Mouse (Mus musculus) MEL (cell line): ENCODE measurements around the gene Galnt14. TPM values are rescaled to one million over a fixed set of nuclear protein-coding genes. Genes with fewer than 3 reads are reported as not detected.

Source experiments
- DNase-seq: peaks from one replicate; pipeline ENCODE4 v3.0.0; 2011; ENCODE audit warnings: low read depth, low spot score
- H3K27ac ChIP-seq: 2 replicates; pipeline ENCODE4 v1.5.1; 2012; ENCODE audit warnings: low read depth, mild to moderate bottlenecking, control low read depth, low read length, moderate library complexity; ENCODE audit not compliant: control insufficient read depth
- H3K27me3 ChIP-seq, 2 experiments: fragments of 150-350 bp in 1 of 2; sonication (generic) in 1 of 2; 2 replicates each; pipeline ENCODE4 v1.6.1; 2012; ENCODE audit warnings: low read length in 2 of 2, mild to moderate bottlenecking in 2 of 2, improper control_type of control experiment in 1 of 2, moderate library complexity in 1 of 2; ENCODE audit not compliant: insufficient read depth in 2 of 2, control insufficient read depth in 1 of 2
- H3K36me3 ChIP-seq, 2 experiments: 2 replicates each; pipeline ENCODE4 v1.6.1; 2012 to 2014; ENCODE audit warnings: low read length in 2 of 2, improper control_type of control experiment in 1 of 2, inconsistent platforms in 1 of 2, mild to moderate bottlenecking in 1 of 2; ENCODE audit not compliant: insufficient read depth in 2 of 2, control insufficient read depth in 1 of 2
- H3K4me1 ChIP-seq, 2 experiments: fragments of 150-350 bp in 1 of 2; sonication (generic) in 1 of 2; 2 replicates each; pipeline ENCODE4 v1.6.1; 2012; ENCODE audit warnings: low read length in 2 of 2, improper control_type of control experiment in 1 of 2, mild to moderate bottlenecking in 1 of 2; ENCODE audit not compliant: insufficient read depth in 2 of 2, control insufficient read depth in 1 of 2
- H3K4me3 ChIP-seq, 2 experiments: fragments of 150-350 bp in 1 of 2; sonication (generic) in 1 of 2; 2 replicates each; pipeline ENCODE4 v1.5.1; 2012; ENCODE audit warnings: low read depth in 2 of 2, low read length in 2 of 2, mild to moderate bottlenecking in 2 of 2, moderate library complexity in 2 of 2, control low read depth in 1 of 2, improper control_type of control experiment in 1 of 2; ENCODE audit not compliant: control insufficient read depth in 1 of 2, insufficient read depth in 1 of 2
- H3K79me2 ChIP-seq: 2 replicates; pipeline ENCODE4 v1.6.1; 2012; ENCODE audit warnings: mild to moderate bottlenecking, low read length, moderate library complexity; ENCODE audit not compliant: control insufficient read depth, poor library complexity, insufficient read depth
- H3K9ac ChIP-seq: 2 replicates; pipeline ENCODE4 v1.6.1; 2012; ENCODE audit warnings: low read depth, mild to moderate bottlenecking, control low read depth, low read length, moderate library complexity; ENCODE audit not compliant: control insufficient read depth, poor library complexity, severe bottlenecking
- H3K9me3 ChIP-seq: fragments of 150-350 bp; sonication (generic); replicated peaks from 2 replicates; pipeline ENCODE4 v1.6.1; 2012; ENCODE audit warnings: mild to moderate bottlenecking, low read length, improper control_type of control experiment, moderate library complexity; ENCODE audit not compliant: insufficient read depth
- BHLHE40 ChIP-seq: IDR thresholded peaks from 2 replicates; pipeline ENCODE4 v1.6.1; 2012; ENCODE audit warnings: low read depth, mild to moderate bottlenecking, inconsistent platforms, low read length, improper control_type of control experiment, borderline replicate concordance
- CTCF ChIP-seq, 3 experiments: IDR thresholded peaks in 2 of 3; conservative IDR thresholded peaks in 1 of 3; 2 replicates each; pipeline ENCODE4 v1.5.1; 2011 to 2012; ENCODE audit warnings: low read length in 3 of 3, low read depth in 2 of 3, mild to moderate bottlenecking in 2 of 3, improper control_type of control experiment in 1 of 3, inconsistent platforms in 1 of 3, mixed read lengths in 1 of 3, moderate library complexity in 1 of 3; ENCODE audit not compliant: control insufficient read depth in 1 of 3, insufficient read depth in 1 of 3, poor library complexity in 1 of 3, severe bottlenecking in 1 of 3
- E2F4 ChIP-seq: IDR thresholded peaks from 2 replicates; pipeline ENCODE4 v1.6.1; 2011; ENCODE audit warnings: low read depth, low read length, improper control_type of control experiment, borderline replicate concordance
- ELF1 ChIP-seq: IDR thresholded peaks from 2 replicates; pipeline ENCODE4 v1.6.1; 2014; ENCODE audit warnings: low read depth, mild to moderate bottlenecking, inconsistent platforms, low read length, improper control_type of control experiment, moderate library complexity
- ETS1 ChIP-seq: IDR thresholded peaks from 2 replicates; pipeline ENCODE4 v1.6.1; 2012; ENCODE audit warnings: low read depth, mild to moderate bottlenecking, inconsistent platforms, low read length, improper control_type of control experiment, moderate library complexity
- GABPA ChIP-seq: IDR thresholded peaks from 2 replicates; pipeline ENCODE4 v1.6.1; 2012; ENCODE audit warnings: low read depth, mild to moderate bottlenecking, inconsistent platforms, low read length, improper control_type of control experiment, moderate library complexity
- GATA1 ChIP-seq: IDR thresholded peaks from 2 replicates; pipeline ENCODE4 v1.6.1; 2011; ENCODE audit warnings: low read depth, low read length, improper control_type of control experiment
- HCFC1 ChIP-seq: IDR thresholded peaks from 2 replicates; pipeline ENCODE4 v1.6.1; 2012; ENCODE audit warnings: low read depth, mild to moderate bottlenecking, inconsistent platforms, low read length, improper control_type of control experiment, moderate library complexity
- MYB ChIP-seq: IDR thresholded peaks from 2 replicates; pipeline ENCODE4 v1.6.1; 2011; ENCODE audit warnings: mild to moderate bottlenecking, low read depth, low read length, improper control_type of control experiment
- MYC ChIP-seq: IDR thresholded peaks from 2 replicates; pipeline ENCODE4 v1.6.1; 2011; ENCODE audit warnings: low read depth, mild to moderate bottlenecking, low read length, improper control_type of control experiment, moderate library complexity
- NRF1 ChIP-seq: IDR thresholded peaks from 2 replicates; pipeline ENCODE4 v1.6.1; 2014; ENCODE audit warnings: low read depth, mild to moderate bottlenecking, inconsistent platforms, low read length, improper control_type of control experiment, moderate library complexity; ENCODE audit not compliant: poor library complexity, insufficient read depth, severe bottlenecking
- POLR2A ChIP-seq, 2 experiments: IDR thresholded peaks; 2 replicates each; pipeline ENCODE4 v1.6.1; 2011 to 2012; ENCODE audit warnings: low read length in 2 of 2, mild to moderate bottlenecking in 2 of 2, control low read depth in 1 of 2, improper control_type of control experiment in 1 of 2, low read depth in 1 of 2, moderate library complexity in 1 of 2; ENCODE audit not compliant: control insufficient read depth in 1 of 2, insufficient read depth in 1 of 2, poor library complexity in 1 of 2
- POLR2AphosphoS5 ChIP-seq: IDR thresholded peaks from 2 replicates; pipeline ENCODE4 v1.6.1; 2012; ENCODE audit warnings: low read depth, borderline replicate concordance, mild to moderate bottlenecking, inconsistent platforms, low read length, moderate library complexity, mixed read lengths
- RAD21 ChIP-seq: IDR thresholded peaks from 2 replicates; pipeline ENCODE4 v1.6.1; 2011; ENCODE audit warnings: mild to moderate bottlenecking, low read depth, low read length, improper control_type of control experiment
- SIN3A ChIP-seq: IDR thresholded peaks from 2 replicates; pipeline ENCODE4 v1.6.1; 2012; ENCODE audit warnings: low read length, improper control_type of control experiment, inconsistent platforms
- SMC3 ChIP-seq: IDR thresholded peaks from 2 replicates; pipeline ENCODE4 v1.6.1; 2011; ENCODE audit warnings: low read depth, low read length, improper control_type of control experiment
- TAL1 ChIP-seq: IDR thresholded peaks from 2 replicates; pipeline ENCODE4 v1.6.1; 2012; ENCODE audit warnings: mild to moderate bottlenecking, inconsistent platforms, low read length, moderate library complexity, mixed read lengths
- UBTF ChIP-seq: IDR thresholded peaks from 2 replicates; pipeline ENCODE4 v1.6.1; 2012; ENCODE audit warnings: low read depth, mild to moderate bottlenecking, inconsistent platforms, low read length, improper control_type of control experiment, moderate library complexity, borderline replicate concordance; ENCODE audit not compliant: insufficient read depth
- ZKSCAN1 ChIP-seq: IDR thresholded peaks from 2 replicates; pipeline ENCODE4 v1.6.1; 2012; ENCODE audit warnings: low read depth, mild to moderate bottlenecking, inconsistent platforms, low read length, improper control_type of control experiment, moderate library complexity
- ZMIZ1 ChIP-seq: IDR thresholded peaks from 2 replicates; pipeline ENCODE4 v1.6.1; 2012; ENCODE audit warnings: low read depth, mild to moderate bottlenecking, inconsistent platforms, low read length, improper control_type of control experiment, moderate library complexity
- polyA plus RNA-seq, 2 experiments: library from polyadenylated mRNA; stranded (reverse) in 1 of 2; unstranded in 1 of 2; fragments of >175 nt in 1 of 2; fragments of >200 nt in 1 of 2; gene quantifications; 2 replicates each; pipeline versions ENCODE4 v1.2.1 to v1.2.4; 2012; ENCODE audit warnings: low replicate concordance in 2 of 2, low read depth in 1 of 2; ENCODE audit not compliant: insufficient read length in 2 of 2, insufficient read depth in 1 of 2, missing spikeins in 1 of 2
- total RNA-seq: library from RNA; depleted of rRNA; stranded (reverse); fragments of 300-350 nt; gene quantifications from 2 replicates; pipeline ENCODE4 v1.2.3, GENCODE M21; 2012

The Galnt14 gene
- total and polyA plus RNA-seq, 3 experiments: not detected

- Histone ChIP-seq H3K9me3 (no peaks in the 10 kb centered on the region), H3K79me2 (no peaks in the 10 kb centered on the region), H3K27me3 (no peaks in the 10 kb centered on the region), H3K4me1 (no peaks in the 10 kb centered on the region), H3K9ac (no peak overlapping the region), H3K36me3 (no peaks in the 10 kb centered on the region), H3K27ac (no peak overlapping the region), H3K4me3 (no peak overlapping the region)
- peak; percentile 6 for DNase-seq
- TF ChIP-seq POLR2AphosphoS5 (no peak), GABPA (no peak), HCFC1 (no peak), SIN3A (no peak), E2F4 (no peak), BHLHE40 (no peak), ELF1 (no peak), TAL1 (no peak), NRF1 (no peak), CTCF (IDR thresholded peaks at IDR 0.05 in 2 of 3, conservative IDR thresholded peaks at IDR 0.05 in 1 of 3; ENCODE audit: control insufficient read depth in 1 of 3, insufficient read depth in 1 of 3, low read depth in 2 of 3, low read length in 3 of 3, poor library complexity in 1 of 3, severe bottlenecking in 1 of 3) (peak in 1 of 3 experiments; percentile 25; a peak in 1 of 6 replicates), GATA1 (no peak), POLR2A (IDR thresholded peaks at IDR 0.05; ENCODE audit: control insufficient read depth in 1 of 2, insufficient read depth in 1 of 2, low read depth in 1 of 2, low read length in 2 of 2, poor library complexity in 1 of 2) (no peak), ZKSCAN1 (no peak), RAD21 (peak; percentile 27), ZMIZ1 (no peak), SMC3 (peak; percentile 38), MYB (no peak), MYC (no peak), UBTF (no peak), ETS1 (no peak)
Observed at GRCm38 (mm10) chr17:73723885-73724682, 13.8 kb upstream of the Galnt14 start.
